Mouse (Mus musculus): Measurements from ENCODE around the gene Copa. TPM values are rescaled to one million over a fixed set of nuclear protein-coding genes. Genes with fewer than 3 reads are reported as not detected.

Copa gene
- total and polyA plus RNA-seq, 3 experiments = 50.6 to 320 (median 166) TPM

DNA sequence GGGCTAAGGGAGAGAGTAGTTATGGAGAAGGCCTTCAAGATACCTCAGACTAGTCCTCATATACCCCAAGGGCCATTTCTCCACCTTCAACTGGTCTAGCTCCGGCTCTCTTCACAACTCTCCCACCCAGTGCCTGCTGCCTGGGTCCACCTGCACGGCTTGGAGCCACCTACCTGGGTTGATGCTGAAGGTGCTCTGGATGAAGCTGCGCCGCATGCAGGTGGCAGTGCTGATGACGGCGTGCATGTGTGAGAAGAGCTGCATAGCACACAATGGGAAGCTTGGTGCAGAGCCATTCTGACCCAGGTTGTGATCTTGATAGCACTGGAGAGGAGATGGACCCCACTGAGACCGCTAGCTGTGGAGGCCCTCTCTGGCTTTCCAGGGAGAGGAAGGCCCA is 9.7 kb upstream of the Copa start:
- Histone ChIP-seq H3K9me3 (replicated peaks) (no peaks in the 10 kb centered on the region), H3K4me1 (ENCODE audit: insufficient read depth, low read depth, low read length) (no peaks in the 10 kb centered on the region), H3K36me3 (replicated peaks) (peaks cover 98% of the 10 kb centered on the region), H3K27me3 (ENCODE audit: insufficient read depth, low read length) (no peaks in the 10 kb centered on the region), H3K4me3 (ENCODE audit: low read depth, low read length) (no peak overlapping the region)
- DNase-seq (ENCODE audit: low spot score) (no peak), ATAC-seq (ENCODE audit: extremely low read depth, insufficient number of reproducible peaks, low FRiP score, poor library complexity, severe bottlenecking) (no peak)
- no peak for TF ChIP-seq CTCF (IDR thresholded peaks at IDR 0.05; ENCODE audit: low read depth, low read length)
- TF ChIP-seq GATA1 (IDR thresholded peaks at IDR 0.05; ENCODE audit: borderline replicate concordance, low read length) = no peak
- no peak for TF ChIP-seq GATA2 (IDR thresholded peaks at IDR 0.05; ENCODE audit: borderline replicate concordance, low read depth, low read length)
- TF ChIP-seq POLR2AphosphoS5 (IDR thresholded peaks at IDR 0.05; ENCODE audit: insufficient replicate concordance, low read depth, low read length) = no peak
- no peak for TF ChIP-seq TAL1 (conservative IDR thresholded peaks at IDR 0.05; ENCODE audit: low read depth, low read length)

DNA sequence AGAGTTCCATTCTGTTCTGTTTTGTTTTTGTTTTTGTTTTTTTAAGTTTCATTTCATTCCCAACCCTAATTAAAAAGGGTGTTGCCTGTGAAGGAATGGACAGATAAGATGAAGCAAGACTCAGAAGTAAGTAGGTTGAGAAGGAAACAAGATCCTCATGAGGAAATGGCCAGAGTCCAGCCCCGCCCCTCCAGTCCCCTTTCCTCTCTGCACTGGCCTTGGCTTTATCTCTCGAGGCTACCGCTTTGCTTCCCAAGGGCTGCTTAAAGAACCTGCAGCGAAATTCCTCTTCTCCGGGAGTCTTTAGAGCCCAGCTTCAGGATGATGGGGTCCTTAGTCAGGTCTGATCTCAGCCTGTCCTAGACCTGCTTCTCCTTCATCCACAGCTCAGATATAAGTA is 4.3 kb upstream of the Copa start:
- ATAC-seq (ENCODE audit: extremely low read depth, insufficient number of reproducible peaks, low FRiP score, poor library complexity, severe bottlenecking) = no peak
- no peak overlapping the region for H3K4me3 ChIP-seq (ENCODE audit: low read depth, low read length)
- no peak for TF ChIP-seq GATA2 (IDR thresholded peaks at IDR 0.05; ENCODE audit: borderline replicate concordance, low read depth, low read length)
- no peak for TF ChIP-seq TAL1 (conservative IDR thresholded peaks at IDR 0.05; ENCODE audit: low read depth, low read length)
- TF ChIP-seq CTCF (IDR thresholded peaks at IDR 0.05; ENCODE audit: low read depth, low read length) = no peak
- TF ChIP-seq GATA1 (IDR thresholded peaks at IDR 0.05; ENCODE audit: borderline replicate concordance, low read length) = no peak
- no peak for TF ChIP-seq POLR2AphosphoS5 (IDR thresholded peaks at IDR 0.05; ENCODE audit: insufficient replicate concordance, low read depth, low read length)
- no peak for DNase-seq (ENCODE audit: low spot score)
- H3K36me3 ChIP-seq (replicated peaks) = peaks cover 73% of the 10 kb centered on the region
- H3K27me3 ChIP-seq (ENCODE audit: insufficient read depth, low read length) = no peaks in the 10 kb centered on the region
- peaks cover 8% of the 10 kb centered on the region for H3K4me1 ChIP-seq (ENCODE audit: insufficient read depth, low read depth, low read length)
- H3K9me3 ChIP-seq (replicated peaks) = no peaks in the 10 kb centered on the region

DNA sequence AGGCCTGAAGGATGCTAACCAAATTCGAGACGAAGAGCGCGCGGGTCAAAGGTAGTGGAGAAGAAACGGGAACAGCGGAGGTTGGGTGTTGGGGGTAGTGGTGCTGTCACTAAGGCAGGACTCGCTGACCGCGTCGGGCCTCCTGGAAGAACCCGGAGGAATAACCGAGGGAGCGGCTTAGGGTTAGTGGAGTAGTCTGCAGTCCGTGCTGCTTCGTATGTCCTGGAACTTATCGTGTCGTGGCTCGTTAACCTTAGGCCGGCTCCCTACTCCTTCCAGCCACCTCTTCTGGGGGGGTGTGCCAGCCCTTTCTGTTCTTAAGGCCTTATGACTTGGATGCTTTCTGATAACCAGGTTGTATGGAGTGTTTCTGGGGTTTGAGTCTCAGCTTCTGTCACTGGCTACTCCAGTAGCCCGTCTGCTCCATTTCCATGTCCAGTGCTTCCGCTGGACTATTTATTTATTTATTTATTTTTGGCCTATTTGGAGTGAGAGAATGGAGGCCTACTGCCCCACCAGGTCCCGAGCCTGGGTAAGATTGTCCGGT is 643 bp downstream of the Copa start:
- H3K4me3 ChIP-seq (ENCODE audit: low read depth, low read length) = peak overlapping the region; percentile 76
- H3K9me3 ChIP-seq (replicated peaks) = no peaks in the 10 kb centered on the region
- H3K27me3 ChIP-seq (ENCODE audit: insufficient read depth, low read length) = no peaks in the 10 kb centered on the region
- peaks cover 40% of the 10 kb centered on the region for H3K36me3 ChIP-seq (replicated peaks)
- TF ChIP-seq CTCF (IDR thresholded peaks at IDR 0.05; ENCODE audit: low read depth, low read length) (no peak), TAL1 (conservative IDR thresholded peaks at IDR 0.05; ENCODE audit: low read depth, low read length) (no peak), POLR2AphosphoS5 (IDR thresholded peaks at IDR 0.05; ENCODE audit: insufficient replicate concordance, low read depth, low read length) (no peak), GATA2 (IDR thresholded peaks at IDR 0.05; ENCODE audit: borderline replicate concordance, low read depth, low read length) (no peak), GATA1 (IDR thresholded peaks at IDR 0.05; ENCODE audit: borderline replicate concordance, low read length) (no peak)
- peak; percentile 23 for DNase-seq (ENCODE audit: low spot score)
- peak; percentile 24; the same call in 1 of the 2 replicates for ATAC-seq (ENCODE audit: extremely low read depth, insufficient number of reproducible peaks, low FRiP score, poor library complexity, severe bottlenecking)
- peaks cover 22% of the 10 kb centered on the region for H3K4me1 ChIP-seq (ENCODE audit: insufficient read depth, low read depth, low read length)

DNA sequence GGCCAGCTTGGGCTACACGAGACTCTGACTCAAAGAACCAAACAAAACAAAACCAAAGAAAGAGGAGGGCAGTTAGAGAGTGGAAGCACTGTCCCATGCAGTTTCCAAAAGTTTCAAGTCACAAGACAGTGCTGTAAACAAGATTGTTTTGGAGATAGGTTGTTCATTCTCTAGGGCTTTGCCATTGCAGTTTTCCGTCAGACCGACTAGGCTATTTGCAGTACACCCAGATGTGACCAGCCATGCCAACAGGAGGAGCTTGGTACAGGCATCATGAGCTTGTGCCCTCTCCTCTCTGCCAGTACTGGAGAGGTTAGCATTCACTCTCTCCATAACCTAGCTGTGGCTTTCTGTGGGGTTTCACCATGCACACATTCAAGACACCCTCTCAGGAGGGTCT is 11.2 kb downstream of the Copa start:
- Histone ChIP-seq H3K4me1 (ENCODE audit: insufficient read depth, low read depth, low read length) (0 out of 2 replicates have a peak, but pooled peaks cover 3% of the 10 kb centered on the region), H3K4me3 (ENCODE audit: low read depth, low read length) (no peak overlapping the region), H3K27me3 (ENCODE audit: insufficient read depth, low read length) (no peaks in the 10 kb centered on the region), H3K36me3 (replicated peaks) (peaks cover 89% of the 10 kb centered on the region), H3K9me3 (replicated peaks) (no peaks in the 10 kb centered on the region)
- TF ChIP-seq CTCF (IDR thresholded peaks at IDR 0.05; ENCODE audit: low read depth, low read length) (no peak), POLR2AphosphoS5 (IDR thresholded peaks at IDR 0.05; ENCODE audit: insufficient replicate concordance, low read depth, low read length) (no peak), TAL1 (conservative IDR thresholded peaks at IDR 0.05; ENCODE audit: low read depth, low read length) (no peak), GATA2 (IDR thresholded peaks at IDR 0.05; ENCODE audit: borderline replicate concordance, low read depth, low read length) (no peak), GATA1 (IDR thresholded peaks at IDR 0.05; ENCODE audit: borderline replicate concordance, low read length) (no peak)
- DNase-seq (ENCODE audit: low spot score) (no peak), ATAC-seq (ENCODE audit: extremely low read depth, insufficient number of reproducible peaks, low FRiP score, poor library complexity, severe bottlenecking) (no peak)

DNA sequence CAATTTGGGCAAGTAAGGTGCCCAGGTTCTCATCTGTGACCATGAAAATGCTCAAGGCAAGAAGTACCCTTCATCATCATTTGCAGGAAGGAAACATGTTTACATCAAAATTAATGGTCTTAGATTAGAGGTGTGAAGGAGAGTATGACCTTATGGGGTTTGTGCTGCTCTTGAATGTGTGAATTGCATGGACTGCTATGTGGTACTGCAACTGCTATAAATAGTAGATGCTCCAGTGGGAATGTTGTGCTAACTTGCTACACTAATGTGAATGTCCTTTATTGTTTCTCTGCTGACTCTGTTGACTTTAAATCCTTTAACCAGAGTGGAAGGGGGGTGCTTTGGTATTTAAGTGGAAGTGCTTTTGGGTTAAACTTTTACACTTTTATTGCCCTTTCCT is 12.0 kb downstream of the Copa start:
- no peak for TF ChIP-seq POLR2AphosphoS5 (IDR thresholded peaks at IDR 0.05; ENCODE audit: insufficient replicate concordance, low read depth, low read length)
- no peak for TF ChIP-seq CTCF (IDR thresholded peaks at IDR 0.05; ENCODE audit: low read depth, low read length)
- TF ChIP-seq TAL1 (conservative IDR thresholded peaks at IDR 0.05; ENCODE audit: low read depth, low read length) = no peak
- no peak for TF ChIP-seq GATA2 (IDR thresholded peaks at IDR 0.05; ENCODE audit: borderline replicate concordance, low read depth, low read length)
- TF ChIP-seq GATA1 (IDR thresholded peaks at IDR 0.05; ENCODE audit: borderline replicate concordance, low read length) = no peak
- H3K4me3 ChIP-seq (ENCODE audit: low read depth, low read length) = no peak overlapping the region
- ATAC-seq (ENCODE audit: extremely low read depth, insufficient number of reproducible peaks, low FRiP score, poor library complexity, severe bottlenecking) (no peak), DNase-seq (ENCODE audit: low spot score) (no peak)
- peaks cover 86% of the 10 kb centered on the region for H3K36me3 ChIP-seq (replicated peaks)
- H3K4me1 ChIP-seq (ENCODE audit: insufficient read depth, low read depth, low read length) = 0 out of 2 replicates have a peak, but pooled peaks cover 3% of the 10 kb centered on the region
- no peaks in the 10 kb centered on the region for H3K27me3 ChIP-seq (ENCODE audit: insufficient read depth, low read length)
- H3K9me3 ChIP-seq (replicated peaks) = no peaks in the 10 kb centered on the region

DNA sequence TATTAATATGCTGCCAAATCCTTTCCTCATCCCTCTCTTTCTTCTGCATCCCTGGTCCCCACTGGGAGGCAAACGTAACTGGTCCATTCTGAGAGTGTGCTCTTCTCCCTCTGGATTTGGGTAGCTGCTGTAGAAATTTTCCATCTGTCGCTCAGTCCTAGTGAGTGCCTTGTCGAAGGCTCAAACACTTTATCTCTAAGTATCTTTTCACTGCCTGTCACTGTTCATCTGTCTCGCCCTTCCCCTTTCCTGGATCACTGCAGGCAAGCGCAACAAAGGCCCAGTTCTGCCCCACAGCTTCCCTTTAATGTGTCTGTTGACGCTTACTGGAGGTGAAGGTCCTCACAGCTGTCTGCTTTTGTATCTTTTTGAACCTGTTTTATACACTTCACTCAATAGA is 12.9 kb downstream of the Copa start:
- Histone ChIP-seq H3K27me3 (ENCODE audit: insufficient read depth, low read length) (no peaks in the 10 kb centered on the region), H3K4me1 (ENCODE audit: insufficient read depth, low read depth, low read length) (0 out of 2 replicates have a peak, but pooled peaks cover 3% of the 10 kb centered on the region), H3K4me3 (ENCODE audit: low read depth, low read length) (no peak overlapping the region), H3K36me3 (replicated peaks) (peaks cover 82% of the 10 kb centered on the region), H3K9me3 (replicated peaks) (no peaks in the 10 kb centered on the region)
- TF ChIP-seq POLR2AphosphoS5 (IDR thresholded peaks at IDR 0.05; ENCODE audit: insufficient replicate concordance, low read depth, low read length) = no peak
- no peak for TF ChIP-seq CTCF (IDR thresholded peaks at IDR 0.05; ENCODE audit: low read depth, low read length)
- no peak for TF ChIP-seq GATA2 (IDR thresholded peaks at IDR 0.05; ENCODE audit: borderline replicate concordance, low read depth, low read length)
- no peak for TF ChIP-seq TAL1 (conservative IDR thresholded peaks at IDR 0.05; ENCODE audit: low read depth, low read length)
- no peak for TF ChIP-seq GATA1 (IDR thresholded peaks at IDR 0.05; ENCODE audit: borderline replicate concordance, low read length)
- ATAC-seq (ENCODE audit: extremely low read depth, insufficient number of reproducible peaks, low FRiP score, poor library complexity, severe bottlenecking) (no peak), DNase-seq (ENCODE audit: low spot score) (no peak)

All from G1E (cell line).